Mouse (Mus musculus) spleen, adult 2 months (tissue): ENCODE data around the gene Nfic.

Experiments used
- CTCF ChIP-seq: fragments of 200-500 bp; IDR thresholded peaks from 2 replicates; pipeline ENCODE4 v1.5.1; 2011; ENCODE audit warnings: mild to moderate bottlenecking, inconsistent platforms; ENCODE audit not compliant: insufficient read depth, insufficient read length, insufficient replicate concordance; ENCODE audit errors: extremely low read depth
- POLR2A ChIP-seq: fragments of 200-500 bp; IDR thresholded peaks from 2 replicates; pipeline ENCODE4 v1.6.1; 2011; ENCODE audit warnings: low read depth, low read length, inconsistent platforms

DNA sequence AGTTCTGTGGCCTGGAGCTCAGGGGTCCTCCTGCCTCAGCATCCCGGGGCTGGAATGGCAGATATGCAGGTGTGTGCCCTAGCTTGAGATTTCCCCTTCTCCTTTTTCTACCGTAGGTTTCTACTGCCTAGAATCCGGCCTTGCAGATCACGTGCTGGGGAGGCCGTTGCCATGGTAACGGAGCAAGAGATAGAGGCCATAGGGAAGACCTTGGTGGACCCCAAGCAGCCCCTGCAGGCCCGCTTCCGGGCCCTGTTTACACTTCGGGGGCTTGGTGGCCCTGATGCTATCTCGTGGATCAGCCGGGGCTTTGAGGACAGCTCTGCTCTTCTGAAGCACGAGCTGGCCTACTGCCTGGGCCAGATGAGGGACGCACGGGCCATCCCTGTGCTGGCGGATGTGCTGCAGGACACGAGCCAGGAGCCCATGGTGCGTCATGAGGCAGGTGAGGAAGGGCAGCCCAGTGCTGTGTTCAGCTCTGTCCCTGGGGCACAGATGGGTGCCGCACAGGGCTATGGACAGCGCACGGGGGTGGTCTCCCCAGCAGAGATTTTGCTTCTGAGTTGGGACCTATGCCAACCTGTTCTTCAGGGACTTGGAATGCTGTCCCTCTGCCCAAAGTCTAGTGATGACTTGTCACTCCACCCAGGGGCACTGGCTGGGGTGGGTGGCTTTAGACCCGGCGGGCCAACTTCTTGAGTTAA, 69.7 kb downstream of the Nfic start:
- no peak for TF ChIP-seq CTCF
- TF ChIP-seq POLR2A, result no peak
